Mouse (Mus musculus) midbrain, embryonic 11.5 days (tissue): ENCODE data around the gene E2f6. TPM values are rescaled to one million over a fixed set of nuclear protein-coding genes. Genes with fewer than 3 reads are reported as not detected.

ENCODE experiments used
- ATAC-seq: fragments of 200-750 bp; cut with Nextera tagmentation; 2 replicates; pipeline ENCODE4 v1.8.0; 2017; ENCODE audit warnings: moderate TSS enrichment, moderate library complexity; ENCODE audit not compliant: low FRiP score
- DNase-seq: peaks from one replicate; pipeline ENCODE4 v3.0.0; 2015; ENCODE audit warnings: low spot score; ENCODE audit errors: missing footprints
- H3K27ac ChIP-seq: fragments of 300-500 bp; sonication (generic); 2 replicates; pipeline ENCODE4 v1.5.1; 2014; ENCODE audit warnings: low read depth, low read length
- H3K27me3 ChIP-seq: fragments of 300-500 bp; sonication (generic); 2 replicates; pipeline ENCODE4 v1.6.1; 2014; ENCODE audit warnings: mild to moderate bottlenecking, low read length, moderate library complexity, mixed read lengths; ENCODE audit not compliant: control insufficient read depth, insufficient read depth
- H3K36me3 ChIP-seq: fragments of 300-500 bp; sonication (generic); 2 replicates; pipeline ENCODE4 v1.6.1; 2014; ENCODE audit warnings: mild to moderate bottlenecking, low read length, moderate library complexity, mixed read lengths; ENCODE audit not compliant: control insufficient read depth, insufficient read depth
- H3K4me1 ChIP-seq: fragments of 300-500 bp; sonication (generic); 2 replicates; pipeline ENCODE4 v1.6.1; 2014; ENCODE audit warnings: low read length; ENCODE audit not compliant: control insufficient read depth, insufficient read depth
- H3K4me2 ChIP-seq: fragments of 300-500 bp; sonication (generic); 2 replicates; pipeline ENCODE4 v1.6.1; 2014; ENCODE audit warnings: mild to moderate bottlenecking, moderate library complexity
- H3K4me3 ChIP-seq: fragments of 300-500 bp; sonication (generic); 2 replicates; pipeline ENCODE4 v1.5.1; 2014; ENCODE audit warnings: low read depth, low read length
- H3K9ac ChIP-seq: fragments of 300-500 bp; sonication (generic); 2 replicates; pipeline ENCODE4 v1.6.1; 2014; ENCODE audit warnings: low read length
- H3K9me3 ChIP-seq: fragments of 300-500 bp; sonication (generic); 2 replicates; pipeline ENCODE4 v1.6.1; 2016; ENCODE audit warnings: low read length; ENCODE audit not compliant: control insufficient read depth
- WGBS: fragments of 180-500 bp; shearing (Covaris S2); extraction: QIAGEN DNeasy Blood & Tissue Kit; methylation state at CpG from one replicate; pipeline ENCODE4 v1.1.7; 2014; 5-methylcytosine and 5-hydroxymethylcytosine counted together
- microRNA-seq: library from miRNA; unstranded; fragments of <30 nt; microRNA quantifications from one replicate; pipeline ENCODE4, GENCODE M21; 2017
- polyA plus RNA-seq: library from polyadenylated mRNA; unstranded; fragments of >200 nt; fragmentation: Nextera tagmentation; extraction: Ambion mirVana; gene quantifications from 2 replicates; pipeline ENCODE4 v1.2.1, GENCODE M21; 2014

The E2f6 gene
- polyA plus RNA-seq, 1 experiment from 2014 or later, result 85.1 TPM

DNA sequence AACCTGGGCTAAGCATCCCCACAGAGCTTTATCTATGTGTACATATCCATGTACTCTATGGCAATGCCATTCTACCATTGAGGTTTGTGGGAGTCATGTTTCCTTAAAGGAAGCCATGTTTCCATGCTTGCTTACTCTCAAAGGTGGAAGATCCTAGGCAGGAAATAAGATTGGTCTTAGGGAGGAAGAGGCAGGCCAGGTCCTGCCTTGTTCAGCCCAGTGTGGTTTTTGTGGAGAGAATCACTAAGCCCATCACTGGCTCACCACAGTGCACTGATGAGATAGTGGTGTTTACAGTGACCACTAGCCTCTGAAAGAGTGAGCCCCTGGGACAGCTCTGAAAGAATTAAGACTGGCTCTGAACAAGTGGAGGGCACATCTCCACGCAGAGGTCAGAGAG is 68.6 kb downstream of the E2f6 start:
- peak; percentile 75 for DNase-seq
- ATAC-seq, result no peak
- no peaks in the 10 kb centered on the region for H3K27me3 ChIP-seq
- no peak overlapping the region for H3K4me3 ChIP-seq
- H3K36me3 ChIP-seq, result no peaks in the 10 kb centered on the region
- H3K9ac ChIP-seq, result no peak overlapping the region
- H3K27ac ChIP-seq, result no peak overlapping the region
- no peaks in the 10 kb centered on the region for H3K9me3 ChIP-seq
- no peak overlapping the region for H3K4me2 ChIP-seq
- H3K4me1 ChIP-seq, result 0 out of 2 replicates have a peak, but pooled peaks cover 3% of the 10 kb centered on the region
- 94% methylated on average over 1 of the region's 1 CpGs for WGBS

- no peak for ATAC-seq
- Histone ChIP-seq H3K4me1 (0 out of 2 replicates have a peak, but pooled peaks cover 3% of the 10 kb centered on the region), H3K27ac (no peak overlapping the region), H3K9ac (no peak overlapping the region), H3K9me3 (no peaks in the 10 kb centered on the region), H3K36me3 (no peaks in the 10 kb centered on the region), H3K4me3 (no peak overlapping the region), H3K27me3 (no peaks in the 10 kb centered on the region), H3K4me2 (no peak overlapping the region)
- 85% methylated on average over 4 of the region's 4 CpGs for WGBS
- no peak for DNase-seq
Measured at GRCm38 (mm10) chr12:16880077-16880476, 69.3 kb downstream of the E2f6 start.

GRCm38 (mm10) chr12:16882442-16882841 is 71.7 kb downstream of the E2f6 start:
- ATAC-seq (no peak), DNase-seq (no peak)
- no peak overlapping the region for H3K4me2 ChIP-seq
- 94% methylated on average over 3 of the region's 3 CpGs for WGBS
- H3K27ac ChIP-seq, result no peak overlapping the region
- no peak overlapping the region for H3K4me3 ChIP-seq
- H3K4me1 ChIP-seq, result no peaks in the 10 kb centered on the region
- no peaks in the 10 kb centered on the region for H3K36me3 ChIP-seq
- no peak overlapping the region for H3K9ac ChIP-seq
- no peaks in the 10 kb centered on the region for H3K9me3 ChIP-seq
- H3K27me3 ChIP-seq, result no peaks in the 10 kb centered on the region

- 72% methylated on average over 7 of the region's 7 CpGs for WGBS
- no peak for ATAC-seq
- H3K9me3 ChIP-seq, result no peaks in the 10 kb centered on the region
- H3K9ac ChIP-seq, result no peak overlapping the region
- no peak overlapping the region for H3K4me3 ChIP-seq
- no peaks in the 10 kb centered on the region for H3K27me3 ChIP-seq
- DNase-seq, result no peak
- no peaks in the 10 kb centered on the region for H3K36me3 ChIP-seq
- H3K27ac ChIP-seq, result no peak overlapping the region
- no peaks in the 10 kb centered on the region for H3K4me1 ChIP-seq
- H3K4me2 ChIP-seq, result no peak overlapping the region
Measured at GRCm38 (mm10) chr12:16883111-16883510, 72.3 kb downstream of the E2f6 start.

DNA sequence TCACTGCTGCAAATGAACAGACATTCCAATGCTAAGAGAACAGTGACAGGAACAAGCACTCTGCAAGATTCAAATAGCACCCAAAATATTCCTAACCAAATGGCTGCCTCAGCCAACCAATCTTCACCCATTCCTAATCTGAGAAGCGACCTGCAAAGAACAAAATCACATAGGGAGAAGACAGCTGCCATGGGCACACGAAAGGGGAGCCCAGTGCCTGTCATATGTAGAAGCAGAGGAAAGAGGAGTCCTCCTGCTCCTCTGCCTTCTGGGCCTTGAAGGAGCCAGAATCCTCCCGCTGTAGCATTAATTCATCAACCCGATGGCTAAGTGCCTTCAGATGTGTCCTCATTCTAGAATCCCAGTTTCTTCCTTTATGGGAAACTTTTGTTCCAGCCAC is 73.8 kb downstream of the E2f6 start:
- no peak overlapping the region for H3K9ac ChIP-seq
- H3K9me3 ChIP-seq, result no peaks in the 10 kb centered on the region
- no peaks in the 10 kb centered on the region for H3K4me1 ChIP-seq
- H3K4me2 ChIP-seq, result no peak overlapping the region
- WGBS, result 90% methylated on average over 4 of the region's 4 CpGs
- no peaks in the 10 kb centered on the region for H3K27me3 ChIP-seq
- DNase-seq (peak; percentile 28), ATAC-seq (no peak)
- H3K27ac ChIP-seq, result no peak overlapping the region
- H3K4me3 ChIP-seq, result no peak overlapping the region
- H3K36me3 ChIP-seq, result no peaks in the 10 kb centered on the region

DNA sequence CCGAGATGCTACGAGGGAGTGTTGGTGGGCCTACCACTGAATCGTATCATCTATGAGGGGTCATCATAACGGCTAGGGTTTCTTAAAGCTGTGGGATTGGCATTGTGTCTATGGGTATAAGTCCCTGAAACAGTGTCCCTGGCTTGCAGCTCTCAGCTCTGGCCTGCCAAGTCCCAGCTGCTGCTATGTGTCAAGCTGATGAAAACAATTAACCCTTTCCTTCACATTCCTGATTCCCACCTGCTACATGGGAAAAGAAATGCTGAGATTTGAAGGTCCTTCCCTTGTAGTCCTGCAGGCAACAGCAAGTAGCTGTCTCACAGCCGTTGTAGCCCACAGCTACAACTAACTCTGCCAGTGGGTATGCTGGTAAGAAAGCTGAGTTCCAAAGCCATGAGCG is 75.6 kb downstream of the E2f6 start:
- Histone ChIP-seq H3K4me2 (no peak overlapping the region), H3K36me3 (no peaks in the 10 kb centered on the region), H3K4me3 (no peak overlapping the region), H3K27me3 (no peaks in the 10 kb centered on the region), H3K27ac (no peak overlapping the region), H3K4me1 (no peaks in the 10 kb centered on the region), H3K9me3 (no peaks in the 10 kb centered on the region), H3K9ac (no peak overlapping the region)
- DNase-seq (peak; percentile 47), ATAC-seq (no peak)
- 93% methylated on average over 6 of the region's 6 CpGs for WGBS

Small RNAs within 50 kb of the gene (microRNA-seq; reads per million reads assigned to microRNA genes)
- gene Gm44305, result not detected

Other genes with a start within 250 kb of the E2f6 start
- 10.5 and 11.4 TPM in 2 replicates for gene Lpin1, start 200.0 kb upstream of the E2f6 start, polyA plus RNA-seq
- gene Ntsr2, start 157.6 kb upstream of the E2f6 start, polyA plus RNA-seq, result not detected in 2 replicates
- gene Greb1, start 10.1 kb upstream of the E2f6 start, polyA plus RNA-seq, result 11.3 and 15.4 TPM in 2 replicates
- gene Rock2, start 83.9 kb downstream of the E2f6 start, polyA plus RNA-seq, result 14.4 and 14.9 TPM in 2 replicates
- 3.0 and 3.1 TPM in 2 replicates for gene Pqlc3, start 189.4 kb downstream of the E2f6 start, polyA plus RNA-seq
- 0.57 and 1.0 TPM in 2 replicates for gene 2410004P03Rik, start 200.8 kb downstream of the E2f6 start, polyA plus RNA-seq